Mouse (Mus musculus) hindbrain, embryonic 13.5 days (tissue): Measurements from ENCODE around the gene Ankrd22. TPM values are rescaled to one million over a fixed set of nuclear protein-coding genes. Genes with fewer than 3 reads are reported as not detected.

Source experiments
- ATAC-seq: fragments of 200-750 bp; cut with Nextera tagmentation; 2 replicates; pipeline ENCODE4 v1.8.0; 2017; ENCODE audit warnings: moderate TSS enrichment; ENCODE audit not compliant: low FRiP score
- H3K27ac ChIP-seq: fragments of 300-500 bp; sonication (generic); 2 replicates; pipeline ENCODE4 v1.5.1; 2015; ENCODE audit warnings: inconsistent platforms, mild to moderate bottlenecking, moderate library complexity
- H3K27me3 ChIP-seq: fragments of 300-500 bp; sonication (generic); 2 replicates; pipeline ENCODE4 v1.6.1; 2015; ENCODE audit warnings: mild to moderate bottlenecking, inconsistent platforms
- H3K36me3 ChIP-seq: fragments of 300-500 bp; sonication (generic); 2 replicates; pipeline ENCODE4 v1.6.1; 2015; ENCODE audit warnings: mild to moderate bottlenecking, inconsistent platforms
- H3K4me1 ChIP-seq: fragments of 300-500 bp; sonication (generic); replicated peaks from 2 replicates; pipeline ENCODE4 v1.6.1; 2015; ENCODE audit warnings: inconsistent platforms
- H3K4me2 ChIP-seq: fragments of 300-500 bp; sonication (generic); 2 replicates; pipeline ENCODE4 v1.6.1; 2015; ENCODE audit warnings: inconsistent platforms, mild to moderate bottlenecking, moderate library complexity
- H3K4me3 ChIP-seq: fragments of 300-500 bp; sonication (generic); 2 replicates; pipeline ENCODE4 v1.5.1; 2015; ENCODE audit warnings: mild to moderate bottlenecking, inconsistent platforms
- H3K9ac ChIP-seq: fragments of 300-500 bp; sonication (generic); 2 replicates; pipeline ENCODE4 v1.6.1; 2015; ENCODE audit warnings: mild to moderate bottlenecking, inconsistent platforms
- H3K9me3 ChIP-seq: fragments of 300-500 bp; sonication (generic); 2 replicates; pipeline ENCODE4 v1.6.1; 2016; ENCODE audit warnings: inconsistent platforms
- WGBS: fragments of 180-500 bp; shearing (Covaris S2); methylation state at CpG from one replicate; pipeline ENCODE4 v1.1.7; 2015; 5-methylcytosine and 5-hydroxymethylcytosine counted together
- polyA plus RNA-seq: library from polyadenylated mRNA; unstranded; fragments of >200 nt; fragmentation: Nextera tagmentation; extraction: Ambion mirVana; gene quantifications from 2 replicates; pipeline ENCODE4 v1.2.1, GENCODE M21; 2015

The Ankrd22 gene
- polyA plus RNA-seq, 1 experiment from 2014 or later = not detected

DNA sequence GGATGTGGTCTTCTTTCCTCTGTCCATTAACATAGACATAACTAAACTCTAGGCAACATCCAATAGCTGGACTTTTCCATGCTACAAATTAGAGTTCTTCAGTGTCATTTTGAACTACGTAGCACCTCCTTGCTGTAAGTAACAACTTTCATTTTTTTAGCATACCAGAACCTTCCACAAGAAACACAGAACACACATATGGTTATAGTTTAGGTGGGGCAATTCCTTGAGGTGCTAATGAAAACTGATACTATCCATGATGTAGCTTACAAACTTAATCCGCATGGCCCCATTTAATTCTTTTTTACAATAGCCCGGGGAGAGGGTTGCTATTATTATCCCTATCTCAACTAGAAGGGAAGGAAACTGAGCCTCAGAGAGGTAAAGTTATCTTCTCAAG lies 8.2 kb upstream of the Ankrd22 start:
- 76% methylated on average over 3 of the region's 3 CpGs for WGBS
- no peak for ATAC-seq

DNA sequence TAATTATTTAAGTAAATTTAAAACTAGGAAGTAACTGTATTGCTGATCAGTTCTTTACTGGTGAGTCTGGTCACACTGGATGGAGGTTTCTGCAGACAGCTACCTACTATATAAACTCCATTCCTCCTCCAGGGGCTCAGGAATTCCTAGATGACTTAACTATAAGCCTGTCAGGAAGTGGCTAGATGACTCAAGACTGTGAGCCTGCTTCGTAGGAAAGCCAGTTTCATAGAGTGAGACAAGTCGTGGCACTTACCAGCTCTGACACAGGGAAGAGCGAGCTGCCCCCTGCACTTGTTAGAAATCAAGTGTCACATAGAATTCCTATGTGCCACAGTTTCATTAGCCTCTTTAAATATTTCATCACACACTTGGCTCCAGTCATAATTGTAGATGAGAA lies 5.3 kb upstream of the Ankrd22 start:
- 90% methylated on average over 3 of the region's 3 CpGs for WGBS
- no peaks in the 10 kb centered on the region for H3K36me3 ChIP-seq
- H3K27me3 ChIP-seq = no peaks in the 10 kb centered on the region
- no peak overlapping the region for H3K9ac ChIP-seq
- no peak for ATAC-seq
- no peak overlapping the region for H3K27ac ChIP-seq
- no peak overlapping the region for H3K4me2 ChIP-seq
- no peaks in the 10 kb centered on the region for H3K4me1 ChIP-seq
- no peak overlapping the region for H3K4me3 ChIP-seq
- H3K9me3 ChIP-seq = no peaks in the 10 kb centered on the region

More for the DNA sequence above, 8.2 kb upstream of the Ankrd22 start:
- H3K9me3 ChIP-seq = no peaks in the 10 kb centered on the region
- no peaks in the 10 kb centered on the region for H3K36me3 ChIP-seq
- no peaks in the 10 kb centered on the region for H3K4me1 ChIP-seq
- no peak overlapping the region for H3K27ac ChIP-seq
- H3K27me3 ChIP-seq = no peaks in the 10 kb centered on the region
- no peak overlapping the region for H3K4me2 ChIP-seq
- H3K4me3 ChIP-seq = no peak overlapping the region
- no peak overlapping the region for H3K9ac ChIP-seq

DNA sequence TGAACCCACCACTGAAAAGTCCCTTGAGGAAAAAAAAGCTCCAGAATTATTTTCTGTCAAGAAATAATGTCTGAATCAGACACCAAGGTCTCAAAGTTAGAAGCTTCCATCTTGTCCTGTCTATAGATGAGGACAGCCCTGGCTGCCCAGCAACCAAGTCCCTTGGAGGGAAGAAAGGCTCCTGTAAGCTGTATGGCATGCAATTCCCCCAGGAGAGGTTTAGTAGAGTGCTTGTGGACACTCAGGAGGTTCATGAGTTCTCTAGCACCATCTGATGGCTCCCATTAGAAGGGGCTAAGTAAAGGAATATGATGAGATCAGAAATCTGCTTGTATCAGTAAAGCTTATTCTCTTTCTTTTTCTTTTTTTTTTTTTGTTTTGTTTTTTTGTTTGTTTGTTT lies 3.3 kb upstream of the Ankrd22 start:
- Histone ChIP-seq H3K27ac (no peak overlapping the region), H3K9ac (no peak overlapping the region), H3K4me3 (no peak overlapping the region), H3K36me3 (no peaks in the 10 kb centered on the region), H3K9me3 (no peaks in the 10 kb centered on the region), H3K27me3 (no peaks in the 10 kb centered on the region), H3K4me1 (no peaks in the 10 kb centered on the region), H3K4me2 (no peak overlapping the region)
- ATAC-seq = no peak

DNA sequence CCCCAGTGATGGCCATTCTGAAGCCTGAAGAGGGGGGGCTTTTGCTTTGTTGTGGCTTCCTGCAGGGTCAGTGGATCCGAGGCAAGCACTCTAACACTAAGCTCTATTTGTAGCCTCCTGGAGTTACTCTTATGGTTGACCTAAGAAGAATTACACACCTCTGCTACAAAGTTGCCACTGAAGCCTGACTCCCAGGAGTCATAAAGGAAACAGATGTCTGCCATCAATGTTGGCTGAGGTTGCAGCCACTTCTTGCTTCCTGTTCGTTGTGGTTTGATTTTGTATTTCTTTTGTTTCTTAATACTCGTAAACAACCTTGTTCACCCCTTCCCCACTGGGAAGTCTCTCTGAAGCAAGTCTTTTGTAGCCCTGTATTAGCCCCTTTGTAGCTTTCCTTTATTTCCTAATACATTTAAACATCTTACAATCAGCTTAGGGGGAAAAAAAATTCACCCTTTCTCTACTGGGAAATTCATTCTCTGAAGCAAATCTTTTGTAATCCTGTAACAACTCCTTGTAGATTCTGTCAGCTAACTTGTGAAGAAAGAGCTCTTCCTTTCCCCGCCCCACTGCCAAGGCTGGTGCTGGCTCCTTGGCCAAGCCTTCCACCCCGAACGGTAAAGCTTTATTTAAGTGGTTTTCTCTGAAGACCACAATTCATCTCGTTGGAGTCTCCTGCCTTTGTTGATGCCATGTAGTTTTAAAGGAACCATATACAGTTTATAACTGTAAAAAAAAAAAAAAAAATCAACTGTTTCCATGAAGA lies 2.2 kb upstream of the Ankrd22 start:
- Histone ChIP-seq H3K4me2 (no peak overlapping the region), H3K9ac (no peak overlapping the region), H3K27ac (no peak overlapping the region), H3K36me3 (no peaks in the 10 kb centered on the region), H3K9me3 (no peaks in the 10 kb centered on the region), H3K4me1 (no peaks in the 10 kb centered on the region), H3K4me3 (no peak overlapping the region), H3K27me3 (no peaks in the 10 kb centered on the region)
- ATAC-seq = no peak
- 58% methylated on average over 7 of the region's 7 CpGs for WGBS

- no peak overlapping the region for H3K4me3 ChIP-seq
- no peak overlapping the region for H3K27ac ChIP-seq
- 68% methylated on average over 4 of the region's 4 CpGs for WGBS
- H3K36me3 ChIP-seq = no peaks in the 10 kb centered on the region
- H3K9ac ChIP-seq = no peak overlapping the region
- no peaks in the 10 kb centered on the region for H3K9me3 ChIP-seq
- no peaks in the 10 kb centered on the region for H3K4me1 ChIP-seq
- ATAC-seq = no peak
- H3K4me2 ChIP-seq = no peak overlapping the region
- H3K27me3 ChIP-seq = no peaks in the 10 kb centered on the region
Measured at GRCm38 (mm10) chr19:34166386-34166785, 533 bp upstream of the Ankrd22 start.

DNA sequence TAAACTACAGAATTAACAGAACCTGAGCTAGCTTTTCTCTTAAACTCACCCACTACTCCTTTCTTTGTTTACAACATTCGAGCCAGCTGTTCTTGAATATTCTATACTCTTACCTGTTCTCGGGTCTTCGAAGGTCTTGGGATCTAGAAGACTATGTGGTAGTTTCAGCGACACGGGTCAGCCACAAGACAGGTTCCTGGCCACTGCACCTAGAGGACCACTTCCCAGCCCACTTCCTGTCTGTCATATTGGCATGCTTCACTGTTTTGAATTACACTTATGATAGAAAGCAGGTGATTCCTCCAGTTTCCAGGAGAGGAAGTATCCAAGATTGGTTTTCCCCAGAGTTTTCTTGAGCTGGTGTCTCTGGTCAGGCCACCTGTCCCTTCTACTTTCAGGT lies 3.2 kb downstream of the Ankrd22 start:
- Histone ChIP-seq H3K4me1 (no peaks in the 10 kb centered on the region), H3K36me3 (no peaks in the 10 kb centered on the region), H3K9me3 (no peaks in the 10 kb centered on the region), H3K4me2 (no peak overlapping the region), H3K4me3 (no peak overlapping the region), H3K9ac (no peak overlapping the region), H3K27ac (no peak overlapping the region), H3K27me3 (no peaks in the 10 kb centered on the region)
- WGBS = 95% methylated on average over 5 of the region's 5 CpGs
- no peak for ATAC-seq

DNA sequence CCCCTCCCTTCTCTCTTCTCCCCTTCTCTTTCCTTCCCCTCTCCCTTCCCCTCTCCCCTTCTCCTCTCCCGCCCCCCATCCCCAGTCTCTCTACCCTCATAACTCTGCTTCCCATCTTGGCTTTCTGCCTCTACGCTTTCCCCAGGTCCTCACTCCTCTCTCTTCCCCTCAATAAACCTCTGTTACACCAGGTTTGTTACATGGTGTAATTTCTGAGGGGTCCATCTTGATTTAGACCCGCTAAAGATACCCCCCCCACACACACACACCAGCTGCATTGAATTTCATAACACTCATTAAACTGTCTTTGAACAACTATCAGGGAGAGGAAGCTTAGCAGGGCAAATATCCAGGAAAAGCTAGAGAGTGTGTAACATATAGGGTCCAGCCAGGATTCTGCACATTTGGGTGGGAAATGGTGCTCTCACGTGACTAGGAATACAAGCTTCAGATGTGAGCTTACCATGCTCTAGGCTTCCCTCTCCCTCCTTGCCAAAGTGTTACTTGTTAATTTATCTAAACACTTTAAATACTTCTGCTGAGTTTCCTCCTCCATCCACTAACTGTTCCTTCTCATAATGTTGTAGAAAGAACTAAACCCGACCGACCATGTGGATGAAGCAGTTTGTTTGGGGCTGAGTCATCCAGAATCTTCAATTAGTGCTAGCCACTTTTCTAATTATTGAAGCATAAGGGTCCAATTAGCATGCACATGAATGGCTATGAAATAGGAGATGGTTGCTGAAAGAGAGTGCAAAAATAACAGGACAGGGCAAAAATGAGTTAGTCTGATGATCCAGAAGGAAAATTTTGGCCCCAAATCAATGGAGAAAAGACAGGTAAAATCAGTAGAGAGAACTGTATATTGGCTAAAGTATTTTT lies 12.3 kb downstream of the Ankrd22 start:
- Histone ChIP-seq H3K9ac (no peak overlapping the region), H3K4me2 (no peak overlapping the region), H3K27me3 (no peaks in the 10 kb centered on the region), H3K4me1 (no peaks in the 10 kb centered on the region), H3K9me3 (no peaks in the 10 kb centered on the region), H3K4me3 (no peak overlapping the region), H3K27ac (no peak overlapping the region), H3K36me3 (no peaks in the 10 kb centered on the region)
- no peak for ATAC-seq
- WGBS = 79% methylated on average over 6 of the region's 6 CpGs

GRCm38 (mm10) chr19:34151909-34152308 lies 13.9 kb downstream of the Ankrd22 start:
- 76% methylated on average over 1 of the region's 1 CpGs for WGBS
- Histone ChIP-seq H3K4me1 (no peaks in the 10 kb centered on the region), H3K9me3 (no peaks in the 10 kb centered on the region), H3K4me2 (no peak overlapping the region), H3K9ac (no peak overlapping the region), H3K27ac (no peak overlapping the region), H3K27me3 (no peaks in the 10 kb centered on the region), H3K36me3 (no peaks in the 10 kb centered on the region), H3K4me3 (no peak overlapping the region)
- ATAC-seq = no peak

GRCm38 (mm10) chr19:34148421-34148820 lies 17.4 kb downstream of the Ankrd22 start:
- Histone ChIP-seq H3K27ac (no peak overlapping the region), H3K4me2 (no peak overlapping the region), H3K4me1 (no peaks in the 10 kb centered on the region), H3K36me3 (no peaks in the 10 kb centered on the region), H3K9me3 (no peaks in the 10 kb centered on the region), H3K4me3 (no peak overlapping the region), H3K9ac (no peak overlapping the region), H3K27me3 (no peaks in the 10 kb centered on the region)
- ATAC-seq = no peak
- 90% methylated on average over 4 of the region's 4 CpGs for WGBS

- H3K9ac ChIP-seq = no peak overlapping the region
- no peak for ATAC-seq
- H3K27me3 ChIP-seq = no peaks in the 10 kb centered on the region
- H3K36me3 ChIP-seq = no peaks in the 10 kb centered on the region
- H3K4me3 ChIP-seq = no peak overlapping the region
- H3K4me2 ChIP-seq = no peak overlapping the region
- no peaks in the 10 kb centered on the region for H3K9me3 ChIP-seq
- H3K4me1 ChIP-seq = no peaks in the 10 kb centered on the region
- 83% methylated on average over 3 of the region's 3 CpGs for WGBS
- H3K27ac ChIP-seq = no peak overlapping the region
Measured at GRCm38 (mm10) chr19:34139431-34140046, 26.3 kb downstream of the Ankrd22 start.

GRCm38 (mm10) chr19:34138720-34139430 lies 27.0 kb downstream of the Ankrd22 start:
- Histone ChIP-seq H3K4me2 (no peak overlapping the region), H3K27me3 (no peaks in the 10 kb centered on the region), H3K4me3 (no peak overlapping the region), H3K9me3 (no peaks in the 10 kb centered on the region), H3K36me3 (no peaks in the 10 kb centered on the region), H3K4me1 (no peaks in the 10 kb centered on the region), H3K9ac (no peak overlapping the region), H3K27ac (no peak overlapping the region)
- WGBS = 89% methylated on average over 6 of the region's 6 CpGs
- no peak for ATAC-seq

DNA sequence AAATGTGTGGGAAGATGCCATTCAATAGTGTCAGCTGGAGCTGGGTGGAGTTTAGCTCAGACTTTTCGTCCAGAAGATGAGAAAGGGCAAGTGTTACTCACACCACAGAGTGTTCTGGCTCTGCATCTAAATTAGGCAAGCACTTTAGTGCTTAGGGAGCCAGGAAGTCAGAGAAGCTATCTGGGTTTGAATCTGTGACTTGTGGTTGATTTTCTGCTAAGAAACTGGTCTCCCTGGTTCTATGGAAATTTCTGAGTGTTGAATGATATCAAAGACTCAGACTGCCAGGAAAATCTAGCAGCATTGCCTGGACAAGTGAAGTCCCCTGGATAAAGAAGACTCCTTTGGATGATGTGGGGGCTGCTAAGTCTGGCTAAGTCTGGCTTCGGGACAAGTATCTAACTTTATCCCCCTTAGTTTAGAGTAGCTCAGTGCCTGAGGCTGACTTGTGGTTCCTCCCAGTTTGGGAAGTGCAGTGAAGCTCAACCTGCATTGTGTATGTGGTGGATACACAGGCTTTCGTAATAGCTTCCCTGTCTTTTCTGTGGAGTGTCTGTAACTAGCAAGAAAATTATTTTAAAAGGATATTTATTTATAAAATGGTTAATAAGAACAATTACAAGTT lies 45.6 kb downstream of the Ankrd22 start:
- Histone ChIP-seq H3K9me3 (no peaks in the 10 kb centered on the region), H3K36me3 (no peaks in the 10 kb centered on the region), H3K4me3 (no peak overlapping the region), H3K9ac (no peak overlapping the region), H3K27me3 (no peaks in the 10 kb centered on the region), H3K4me1 (no peaks in the 10 kb centered on the region), H3K4me2 (no peak overlapping the region), H3K27ac (no peak overlapping the region)
- WGBS = 68% methylated on average over 3 of the region's 3 CpGs
- ATAC-seq = no peak
